17 mouse cellular contexts compared by ENCODE assay signal in the genomic region with DNA sequence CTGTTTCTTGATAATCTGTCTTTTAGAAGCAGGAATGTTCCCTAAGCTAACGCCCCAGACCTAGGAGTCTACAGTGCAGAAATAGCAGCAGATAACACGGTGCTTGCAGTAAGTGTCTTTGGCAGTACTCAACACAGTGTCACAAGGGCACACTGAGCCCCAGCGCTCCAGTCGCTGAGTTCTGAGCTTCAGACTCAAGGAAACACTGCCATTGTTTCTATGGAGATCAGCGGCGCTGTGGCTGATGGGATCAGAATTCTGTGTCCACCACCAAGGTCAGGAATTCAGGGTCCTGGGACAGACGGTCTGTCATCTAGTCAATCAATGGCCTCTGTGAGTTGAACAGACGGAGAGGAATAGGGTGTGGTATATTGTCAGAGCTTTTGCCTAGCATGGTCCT. TPM values are rescaled to one million over a fixed set of nuclear protein-coding genes. Genes with fewer than 3 reads are reported as not detected.
DNase-seq lines count a peak whose midpoint lies in the region; ATAC-seq and TF ChIP-seq lines count a peak whose summit lies in the region.
"Had no signal": no experiment of that assay in that cellular context is flagged by ENCODE, and none has a peak within 500 bp of the region (broad histone marks: within the 10 kb centered on the region; RNA-seq: fewer than 3 reads in every experiment).

No protein-coding gene starts in this region.

- peaks cover 25% of the 10 kb centered on the region for H3K4me1 ChIP-seq in heart, postnatal 0 days (ENCODE audit: control insufficient read depth, insufficient read depth)
- H3K4me1 ChIP-seq: liver, embryonic 15.5 days; neural tube, embryonic 13.5 days had no signal

- no peaks in the 10 kb centered on the region for H3K9me3 ChIP-seq in heart, postnatal 0 days (replicated peaks; ENCODE audit: control insufficient read depth, low read length)
- H3K9me3 ChIP-seq: limb, embryonic 13.5 days; liver, embryonic 15.5 days; neural tube, embryonic 13.5 days had no signal

- WGBS in heart, postnatal 0 days: 27% methylated on average over 8 of the region's 8 CpGs

- H3K27ac ChIP-seq in heart, postnatal 0 days (ENCODE audit: low read depth): peak overlapping the region; percentile 96
- H3K27ac ChIP-seq: limb, embryonic 13.5 days; liver, embryonic 15.5 days; neural tube, embryonic 13.5 days; stomach, postnatal 0 days had no signal

- peak overlapping the region; percentile 56 for H3K4me2 ChIP-seq in heart, postnatal 0 days (ENCODE audit: low read depth, low read length)
- H3K4me2 ChIP-seq: limb, embryonic 13.5 days; liver, embryonic 15.5 days; neural tube, embryonic 13.5 days had no signal

- peak; percentile 98 for ATAC-seq in heart, postnatal 0 days (ENCODE audit: insufficient read depth, low read depth)
- ATAC-seq: forebrain, postnatal 0 days had no signal

- H3K4me3 ChIP-seq in heart, postnatal 0 days (ENCODE audit: low read depth, low read length): peak overlapping the region; percentile 35
- H3K4me3 ChIP-seq: limb, embryonic 13.5 days; liver, embryonic 15.5 days; neural tube, embryonic 13.5 days had no signal

- intact Hi-C loops in left cerebral cortex, postnatal 14 days (cut with DNase I): no loop called here

- no peaks in the 10 kb centered on the region for H3K36me3 ChIP-seq in heart, postnatal 0 days (replicated peaks; ENCODE audit: control insufficient read depth, insufficient read depth, low read length)
- H3K36me3 ChIP-seq: limb, embryonic 13.5 days; liver, embryonic 15.5 days; neural tube, embryonic 13.5 days had no signal

- peak; percentile 4 for DNase-seq in adrenal gland, adult 8-10 months
- no peak for DNase-seq in adrenal gland, postnatal 25 days
- peak; percentile 63 for DNase-seq in ES-CJ7 (ENCODE audit: low read depth, low spot score)
- peak; percentile 67 for DNase-seq in heart, adult 8-10 months (ENCODE audit: low spot score)
- DNase-seq in heart, postnatal 0 days (ENCODE audit: low spot score): peak; percentile 96
- DNase-seq in thymus, postnatal 4 days: no peak
- DNase-seq in cerebellum, adult 9-10 months: no peak
- no peak for DNase-seq in left cerebral cortex, postnatal 14 days (ENCODE audit: low spot score in 2 of 2)
- DNase-seq: cerebellum, postnatal 14 days; forebrain, postnatal 0 days; lung, postnatal 10 days; thymus, postnatal 25 days had no signal

- TF ChIP-seq CTCF in heart, postnatal 0 days (IDR thresholded peaks at IDR 0.05; ENCODE audit: low read depth): no peak

- peak overlapping the region; percentile 51 for H3K9ac ChIP-seq in heart, postnatal 0 days (replicated peaks; ENCODE audit: low read depth, low read length)
- H3K9ac ChIP-seq: forebrain, postnatal 0 days; limb, embryonic 13.5 days; liver, embryonic 15.5 days; neural tube, embryonic 13.5 days had no signal

- no peaks in the 10 kb centered on the region for H3K27me3 ChIP-seq in heart, postnatal 0 days (ENCODE audit: control insufficient read depth, insufficient read depth, low read length)
- H3K27me3 ChIP-seq: CH12.LX; limb, embryonic 13.5 days; liver, embryonic 15.5 days; neural tube, embryonic 13.5 days had no signal

- TF ChIP-seq EP300 in heart, postnatal 0 days (IDR thresholded peaks at IDR 0.05; ENCODE audit: low read depth): peak; percentile 89

RNA-seq across cellular contexts. Expression of a gene that starts 30.4 kb away (rescaled TPM):
- 100 to 1,000 TPM; 113 to 132 (median 124) TPM for total RNA-seq in adrenal gland, adult 8-10 months (2022)
- 119 and 131 TPM in 2 replicates for total RNA-seq in adrenal gland, postnatal 25 days (2021)
- total RNA-seq in heart, adult 8-10 months (2022): 100 to 1,000 TPM; 186 to 210 (median 200) TPM
- total RNA-seq in heart, postnatal 0 days (2014; rRNA removed; ENCODE audit: low replicate concordance): 71.5 and 85.9 TPM in 2 replicates
- 67.7 and 71.1 TPM in 2 replicates for polyA plus RNA-seq in heart, postnatal 0 days (2015; fragmentation: Nextera tagmentation; extraction: Ambion mirVana)
- 10 to 100 TPM; 64.5 to 66.0 TPM for total RNA-seq in left cerebral cortex, postnatal 14 days (2021)

Comparison
In these comparisons a context has a peak if more than half of its experiments do, and no peak if none do; other contexts are left out.
1. DNase-seq: peak in adrenal gland, adult 8-10 months (single experiment), ES-CJ7 (single experiment), heart, adult 8-10 months (single experiment) and heart, postnatal 0 days (single experiment); none in adrenal gland, postnatal 25 days (single experiment), thymus, postnatal 4 days (single experiment), cerebellum, adult 9-10 months (single experiment) and left cerebral cortex, postnatal 14 days (0 of 2).